Mouse (Mus musculus): ENCODE results near the gene Micu1.

The Micu1 gene

DNA sequence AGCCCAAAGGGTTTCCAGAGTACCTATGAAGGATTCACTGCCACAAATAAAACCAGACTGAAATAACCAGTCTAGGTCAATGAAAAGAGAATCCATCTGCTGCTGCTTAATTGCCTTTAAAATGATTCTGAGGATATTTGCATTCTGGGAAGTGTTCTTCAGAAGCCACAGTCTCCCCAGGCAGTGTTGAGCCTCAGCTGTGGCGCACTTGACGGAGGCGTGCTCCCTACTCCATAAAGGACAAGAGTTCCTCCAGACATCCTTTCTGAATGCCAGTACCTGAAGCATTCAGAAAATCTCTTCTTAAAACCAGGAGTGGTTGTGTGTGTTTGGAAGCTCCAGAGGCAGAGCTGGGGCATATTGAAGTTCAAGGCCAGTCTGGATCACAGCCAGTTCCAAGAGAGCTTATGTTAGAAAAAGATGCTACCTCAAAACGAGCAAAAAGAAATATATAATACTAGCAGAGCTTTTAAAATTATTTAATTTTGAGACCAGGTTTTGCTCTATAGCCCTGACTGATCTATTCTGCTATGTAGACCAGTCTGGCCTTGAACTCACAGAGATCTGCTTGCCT lies 75.9 kb downstream of the Micu1 start:
- DNase-seq (ENCODE audit: low spot score), result no peak

DNA sequence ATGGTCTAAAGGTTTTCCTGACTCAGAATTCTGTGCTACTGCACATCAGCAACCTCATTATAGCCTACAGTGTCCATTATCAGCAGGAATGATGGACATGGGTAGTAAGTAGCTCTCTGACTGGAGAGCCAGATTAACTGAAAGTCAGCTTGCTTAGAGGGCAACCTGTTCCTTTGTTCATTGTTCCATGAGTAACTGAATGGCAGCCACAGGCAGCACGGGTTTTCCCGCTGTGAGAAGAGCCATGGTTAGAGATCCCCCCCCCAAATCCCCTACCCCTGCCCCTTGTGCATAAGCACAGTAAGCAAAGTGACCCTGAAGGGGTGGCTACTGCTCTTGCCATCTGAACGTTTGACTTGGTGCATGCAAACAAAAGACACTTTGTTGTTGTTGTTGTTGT lies 78.4 kb downstream of the Micu1 start:
- DNase-seq (ENCODE audit: low spot score), result no peak

DNA sequence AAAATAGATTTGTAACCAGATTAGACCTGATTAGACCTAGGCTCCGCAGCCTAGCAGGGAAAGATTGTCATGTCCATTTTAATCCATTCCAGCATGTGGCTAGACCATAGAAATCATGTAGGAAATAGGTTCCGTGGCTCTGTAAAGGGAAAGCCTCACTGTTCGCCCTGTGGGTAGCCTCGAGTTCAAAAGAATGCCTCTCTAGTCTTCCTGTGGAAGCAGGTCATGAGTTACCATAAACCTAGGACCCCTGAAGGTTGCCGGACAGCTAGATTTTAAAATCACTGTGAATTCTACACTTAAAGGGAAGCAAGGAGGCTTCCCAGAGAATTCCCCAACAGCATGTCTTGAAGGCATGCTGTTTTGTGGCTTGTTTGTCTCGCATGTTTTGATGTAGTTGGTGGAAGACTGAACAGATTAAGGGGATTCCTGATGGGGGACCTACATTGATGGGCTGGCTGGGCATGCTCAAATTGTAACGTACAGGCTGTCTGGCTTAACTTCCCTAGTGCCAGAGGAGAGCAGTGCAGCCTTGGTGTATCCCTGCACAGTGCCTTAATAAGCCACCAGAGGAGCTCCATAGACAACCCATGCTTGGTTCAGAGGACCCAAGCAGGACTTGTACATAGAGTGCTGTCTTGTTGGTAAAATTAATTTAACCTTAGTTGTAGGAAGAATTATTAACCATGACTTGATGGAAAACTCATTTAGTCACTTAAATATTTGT lies 79.1 kb downstream of the Micu1 start:
- no peak for DNase-seq (ENCODE audit: low spot score)

DNA sequence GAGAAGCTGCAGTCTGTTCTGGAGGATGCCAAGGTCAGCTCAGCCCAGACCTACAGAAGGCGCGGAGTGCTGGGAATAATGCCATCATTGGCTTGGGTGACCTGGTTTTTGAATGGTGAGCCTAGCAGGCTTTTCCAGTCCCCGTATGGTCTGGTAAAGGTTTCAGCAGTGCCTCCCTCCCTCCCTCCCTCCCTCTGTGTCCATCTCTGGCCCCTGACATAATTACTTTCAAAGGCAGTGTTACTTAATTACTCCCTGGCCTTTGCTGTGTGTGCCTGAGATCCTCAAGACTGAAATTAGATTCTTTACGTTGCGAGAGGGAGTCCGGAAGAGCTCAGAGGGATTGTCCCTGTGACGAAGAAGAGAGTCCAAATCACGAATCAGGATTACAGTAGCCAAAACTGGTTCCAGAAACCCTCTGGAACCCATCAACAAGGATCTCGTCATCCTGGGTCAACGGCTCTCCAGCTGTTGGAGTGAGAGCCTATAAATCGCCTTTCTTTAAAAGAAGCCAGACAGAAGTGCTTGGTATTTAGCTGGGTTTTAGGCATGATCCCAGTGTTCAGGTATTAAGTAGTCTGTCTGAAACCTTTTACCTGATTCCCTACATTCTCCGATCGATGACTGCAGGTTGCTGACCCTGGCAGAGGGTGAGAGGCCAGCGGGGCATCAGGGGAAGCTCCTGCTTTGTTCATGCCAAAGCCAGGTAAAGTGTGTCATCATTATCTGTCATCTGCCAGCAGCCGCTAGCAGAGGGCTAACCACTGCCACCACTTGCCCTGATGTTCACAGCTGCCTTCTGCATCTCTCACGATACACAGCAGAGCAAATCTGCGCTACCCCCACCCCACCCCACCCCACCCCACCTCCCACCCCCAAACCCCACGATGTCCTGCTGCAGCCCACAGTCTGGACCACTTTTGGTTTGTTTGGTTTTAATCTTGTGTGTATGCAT lies 82.7 kb downstream of the Micu1 start:
- DNase-seq (ENCODE audit: low spot score), result no peak

DNA sequence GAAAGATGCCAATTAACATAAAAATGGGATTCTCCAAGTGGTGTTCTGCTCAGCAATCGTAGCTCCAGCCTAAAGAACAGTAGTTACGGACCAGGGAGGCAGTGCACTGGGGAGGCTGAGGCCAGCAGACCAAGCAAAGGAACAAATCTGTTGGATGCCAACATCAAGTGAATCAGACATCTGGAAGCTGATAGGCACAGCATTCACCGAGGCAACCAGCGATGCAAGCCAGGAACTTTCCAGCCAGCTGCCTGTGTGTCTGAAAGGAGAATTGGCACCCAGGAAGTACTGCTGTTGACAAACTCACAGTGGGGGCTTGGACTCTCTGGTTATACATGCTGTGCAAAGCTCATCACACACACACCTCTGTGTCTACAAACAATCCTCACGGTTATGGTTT lies 84.0 kb downstream of the Micu1 start:
- DNase-seq (ENCODE audit: low spot score), result no peak

DNA sequence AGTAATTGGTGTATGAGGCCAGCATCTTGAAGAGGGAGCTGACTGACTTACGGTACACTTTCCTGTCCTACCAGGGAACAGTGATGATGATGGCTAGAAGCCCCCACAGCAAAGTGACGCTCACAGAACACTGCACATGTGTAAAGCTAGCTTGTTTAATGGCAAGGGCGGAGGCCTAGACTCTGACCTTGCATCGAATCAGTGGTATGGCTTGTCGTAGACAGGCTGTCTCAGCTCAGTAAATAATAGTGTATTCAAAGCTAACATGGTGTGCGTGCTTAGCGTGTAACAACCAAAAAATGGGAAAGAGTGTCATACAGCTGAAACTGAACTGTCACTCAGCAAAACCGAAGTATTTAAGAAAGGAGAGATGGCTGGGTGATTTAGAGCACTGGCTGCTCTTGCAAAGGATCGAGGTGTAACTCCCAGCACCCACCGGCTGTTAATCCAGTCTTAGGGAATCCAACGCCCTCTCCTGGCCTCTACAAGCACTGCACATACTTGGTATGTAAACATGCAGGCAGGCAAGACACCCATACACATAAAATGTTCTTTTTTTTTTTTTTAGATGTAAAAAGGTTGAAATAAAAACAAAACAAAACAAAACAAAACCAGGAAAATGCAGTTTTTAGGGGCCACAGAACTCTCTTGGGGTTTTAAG lies 85.0 kb downstream of the Micu1 start:
- DNase-seq (ENCODE audit: low spot score), result no peak

DNA sequence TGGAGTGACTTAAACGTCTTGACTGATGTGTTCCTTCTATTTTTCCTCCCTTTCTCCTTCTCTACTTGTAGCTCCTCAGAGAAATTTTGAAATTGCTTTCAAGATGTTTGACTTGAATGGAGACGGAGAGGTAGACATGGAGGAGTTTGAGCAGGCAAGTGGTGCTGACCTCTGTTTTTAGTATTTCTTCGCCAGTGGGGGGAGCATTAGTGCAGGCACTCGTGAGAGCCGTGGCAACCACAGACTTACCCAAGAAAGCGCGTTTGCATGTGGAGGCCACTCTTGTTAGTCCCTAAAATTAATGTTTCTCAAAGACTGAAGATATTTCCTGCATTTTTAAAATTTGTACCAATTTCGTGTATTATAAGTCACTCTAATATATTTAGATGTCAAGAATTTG lies 85.6 kb downstream of the Micu1 start:
- DNase-seq (ENCODE audit: low spot score), result no peak

DNA sequence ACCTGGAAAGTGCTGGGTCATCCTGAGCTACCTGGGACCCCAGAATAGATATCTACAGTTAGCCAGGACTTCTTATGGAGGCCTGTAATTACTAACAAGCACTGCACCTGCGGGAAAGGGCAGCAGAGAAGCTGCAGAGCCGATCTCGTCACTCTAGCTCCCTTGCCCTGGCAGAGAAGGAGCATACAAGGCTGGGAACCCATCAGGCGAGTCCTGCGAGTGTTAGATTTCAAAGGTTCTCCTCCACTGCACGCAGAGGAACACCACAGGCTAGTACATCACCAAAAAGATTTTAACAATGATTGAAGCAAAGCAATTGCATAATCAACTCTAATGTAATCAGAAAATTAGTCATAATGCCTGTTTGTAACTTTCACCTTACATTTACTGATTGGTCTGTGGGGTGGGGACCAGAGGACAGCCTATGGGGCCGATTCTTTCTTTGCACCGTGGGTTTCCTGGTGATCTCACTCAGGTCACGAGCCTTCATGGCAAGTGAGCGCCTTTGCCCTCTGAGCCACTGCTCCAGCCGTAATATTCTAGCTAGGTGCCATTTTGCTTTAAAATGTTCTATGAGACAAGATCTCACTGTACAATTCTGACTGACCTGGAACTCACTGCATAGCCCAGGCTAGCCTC lies 88.1 kb downstream of the Micu1 start:
- DNase-seq (ENCODE audit: low spot score), result no peak

DNA sequence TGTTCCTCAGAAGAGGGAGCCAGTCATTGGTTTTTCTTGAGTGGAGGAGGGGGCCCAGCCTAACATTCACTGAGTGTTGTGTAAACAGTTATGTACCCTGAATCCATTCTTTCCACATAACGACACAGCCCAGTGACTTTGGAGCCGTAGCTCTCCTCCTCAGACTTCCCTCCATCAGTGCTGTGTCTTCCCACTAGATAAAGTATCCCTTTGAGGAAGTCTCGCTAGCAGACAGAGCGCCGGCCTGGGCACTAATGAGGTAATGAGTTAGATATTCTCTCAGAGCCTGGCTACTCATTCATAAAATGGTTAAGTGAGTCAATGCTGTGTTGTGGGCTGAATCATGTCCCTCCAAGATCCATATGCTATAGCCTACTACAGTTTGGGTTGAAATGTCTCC lies 89.6 kb downstream of the Micu1 start:
- DNase-seq (ENCODE audit: low spot score), result no peak

DNA sequence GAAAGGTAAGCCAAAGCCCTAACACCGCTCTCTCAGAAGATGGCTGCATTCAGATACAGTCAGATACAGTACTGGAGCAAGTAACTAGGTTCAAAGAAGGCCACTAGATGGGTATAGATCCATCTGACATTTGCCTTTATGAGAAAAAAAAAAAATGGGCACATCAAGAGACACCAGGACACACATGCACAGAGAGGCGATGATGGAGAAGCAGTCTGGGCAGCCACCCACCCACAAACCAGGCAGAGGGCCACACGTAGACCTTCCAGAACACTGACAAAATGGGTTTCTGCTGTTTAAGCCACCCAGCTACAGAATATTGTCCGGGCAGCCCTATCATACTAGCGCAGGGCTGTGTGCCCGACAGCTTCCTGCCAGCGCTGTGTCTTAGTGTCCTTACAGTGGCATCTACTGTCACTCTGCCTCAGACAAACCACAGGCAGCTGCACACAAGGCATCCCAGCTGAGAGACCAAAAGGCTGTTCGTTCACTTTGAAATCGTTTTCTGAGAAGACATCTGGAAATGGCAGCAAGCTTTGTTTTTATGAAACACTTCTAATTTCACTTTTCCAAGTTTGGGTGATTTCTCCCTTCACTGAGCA lies 90.4 kb downstream of the Micu1 start:
- no peak for DNase-seq (ENCODE audit: low spot score)

DNA sequence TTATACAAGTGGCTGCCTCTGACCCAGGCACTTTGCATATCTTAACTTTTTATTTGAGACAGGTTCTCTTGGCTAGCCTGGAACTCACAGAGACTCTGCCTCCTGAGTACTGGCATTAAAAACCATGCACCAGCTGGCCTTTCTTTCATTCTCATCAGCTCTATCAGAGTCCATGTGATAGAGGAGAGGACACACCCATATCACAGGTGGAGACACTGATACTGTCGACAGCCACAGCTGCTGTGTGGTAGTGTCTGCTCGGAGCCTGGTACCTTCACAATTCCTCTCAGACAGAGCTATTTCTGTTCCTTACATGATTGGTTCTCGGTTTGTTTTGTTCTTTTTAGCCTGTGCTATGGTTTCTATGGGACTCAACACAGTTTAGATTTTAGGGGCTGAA lies 91.2 kb downstream of the Micu1 start:
- no peak for DNase-seq (ENCODE audit: low spot score)

DNA sequence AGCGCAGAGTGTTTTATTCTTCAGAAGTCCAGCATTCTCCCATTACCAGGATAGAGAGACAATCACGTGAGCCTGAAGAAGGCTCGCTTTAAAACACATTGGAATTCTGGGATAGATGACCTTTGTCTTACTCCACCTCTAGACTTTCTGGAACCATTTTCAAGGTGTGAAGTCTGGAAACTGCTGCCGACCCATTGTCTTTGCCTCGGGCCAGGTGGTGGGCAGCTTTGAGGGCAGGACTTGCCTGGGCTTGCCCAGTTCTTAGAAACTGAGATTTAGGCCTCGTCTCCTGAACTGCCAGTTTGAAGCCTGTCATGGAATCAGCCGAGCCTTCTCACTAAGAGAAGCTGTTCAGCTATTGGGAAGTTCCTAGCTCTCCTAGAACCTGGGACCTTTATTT lies 92.8 kb downstream of the Micu1 start:
- no peak for DNase-seq (ENCODE audit: low spot score)

DNA sequence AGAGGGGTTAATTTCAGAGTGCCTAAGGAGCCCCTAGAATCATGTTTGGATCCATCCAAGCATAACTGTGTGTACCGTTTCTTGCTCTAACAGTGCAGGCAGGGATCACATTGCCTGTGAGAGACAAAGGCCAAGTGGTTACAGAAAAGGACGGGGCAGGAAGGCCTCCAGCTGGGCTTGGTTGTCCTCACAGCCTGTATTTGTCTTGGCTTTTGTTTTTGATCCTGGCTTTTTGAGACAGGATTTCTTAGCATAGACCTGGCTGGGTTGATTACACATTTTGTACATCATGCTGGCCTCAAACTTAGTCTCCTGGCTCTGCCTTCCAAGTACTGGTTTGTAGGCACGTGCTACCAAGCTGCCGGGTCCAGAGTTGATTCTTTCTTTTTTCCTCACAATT lies 93.6 kb downstream of the Micu1 start:
- DNase-seq (ENCODE audit: low spot score), result no peak

DNA sequence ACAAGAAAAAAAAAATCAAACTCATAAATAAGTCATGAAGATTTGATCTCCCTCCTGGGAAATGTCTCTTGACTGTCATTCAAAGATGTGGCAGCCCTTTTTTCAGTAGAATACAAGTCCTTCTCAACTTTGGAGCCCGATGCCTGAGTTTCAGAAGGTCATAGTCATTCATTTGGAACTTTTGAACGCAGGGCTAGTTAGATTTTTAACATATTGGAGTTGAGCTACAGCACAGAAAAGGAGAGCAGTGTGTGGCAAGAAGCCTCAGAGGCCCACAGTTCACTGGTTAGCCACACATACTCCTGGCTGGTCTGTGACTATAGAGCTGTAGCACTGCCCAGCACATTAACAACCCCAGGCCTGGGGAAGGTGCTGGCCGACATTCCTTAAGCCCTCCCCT lies 96.1 kb downstream of the Micu1 start:
- no peak for DNase-seq (ENCODE audit: low spot score)

DNA sequence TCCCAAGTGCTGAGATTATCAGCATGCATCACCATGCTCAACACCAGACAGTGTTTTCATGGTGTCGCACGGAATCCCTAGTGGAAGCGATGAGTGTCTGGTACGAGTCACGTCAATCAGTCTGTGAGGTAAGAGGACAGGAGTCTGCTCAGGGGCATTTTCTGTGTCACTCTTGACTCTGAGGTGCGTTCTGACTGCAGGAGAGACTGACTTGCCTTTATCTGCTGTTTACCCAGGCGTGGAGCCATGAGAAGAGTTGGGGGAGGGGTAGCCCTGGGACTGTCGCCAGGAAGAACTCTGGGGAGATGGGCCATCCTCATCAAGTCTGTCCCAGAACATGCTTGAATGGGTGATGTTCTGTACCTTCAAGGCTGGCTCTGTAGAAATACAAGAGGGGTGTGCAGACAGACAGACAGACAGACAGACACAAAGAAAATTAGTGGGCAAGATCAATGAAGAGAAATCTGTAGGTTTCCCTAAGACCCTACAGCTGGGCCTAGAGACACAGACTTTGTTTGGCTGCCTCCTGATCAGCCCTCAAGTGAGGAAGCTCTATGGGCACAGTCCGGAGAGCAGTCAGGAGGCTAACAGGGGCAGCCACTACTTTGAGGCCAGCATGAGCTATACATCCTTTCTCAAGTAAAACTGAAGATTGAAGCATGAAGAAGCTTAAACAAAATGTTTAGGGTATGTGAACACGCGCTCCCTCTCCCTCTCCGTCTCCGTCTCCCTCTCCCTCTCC lies 97.2 kb downstream of the Micu1 start:
- DNase-seq (ENCODE audit: low spot score), result no peak

DNA sequence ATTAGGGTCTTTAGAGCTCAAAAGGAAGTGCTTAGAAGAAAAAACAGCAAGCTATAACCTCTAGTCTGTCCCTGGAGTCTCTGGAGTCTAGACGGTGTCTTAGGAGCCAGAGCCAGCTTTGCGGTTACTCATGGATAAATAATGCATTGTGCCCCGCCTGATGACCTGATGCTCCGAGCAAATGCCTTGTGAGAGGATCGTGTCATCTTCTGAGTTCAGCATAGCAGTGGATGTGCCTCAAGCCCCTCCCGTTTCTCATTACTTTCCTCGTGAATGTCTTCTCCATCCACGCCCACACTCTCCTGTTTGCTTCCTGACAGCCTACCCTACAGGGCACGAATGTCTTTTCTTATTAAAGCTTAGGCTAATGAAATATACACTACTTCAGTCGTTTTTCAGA lies 97.9 kb downstream of the Micu1 start:
- DNase-seq (ENCODE audit: low spot score), result no peak

DNA sequence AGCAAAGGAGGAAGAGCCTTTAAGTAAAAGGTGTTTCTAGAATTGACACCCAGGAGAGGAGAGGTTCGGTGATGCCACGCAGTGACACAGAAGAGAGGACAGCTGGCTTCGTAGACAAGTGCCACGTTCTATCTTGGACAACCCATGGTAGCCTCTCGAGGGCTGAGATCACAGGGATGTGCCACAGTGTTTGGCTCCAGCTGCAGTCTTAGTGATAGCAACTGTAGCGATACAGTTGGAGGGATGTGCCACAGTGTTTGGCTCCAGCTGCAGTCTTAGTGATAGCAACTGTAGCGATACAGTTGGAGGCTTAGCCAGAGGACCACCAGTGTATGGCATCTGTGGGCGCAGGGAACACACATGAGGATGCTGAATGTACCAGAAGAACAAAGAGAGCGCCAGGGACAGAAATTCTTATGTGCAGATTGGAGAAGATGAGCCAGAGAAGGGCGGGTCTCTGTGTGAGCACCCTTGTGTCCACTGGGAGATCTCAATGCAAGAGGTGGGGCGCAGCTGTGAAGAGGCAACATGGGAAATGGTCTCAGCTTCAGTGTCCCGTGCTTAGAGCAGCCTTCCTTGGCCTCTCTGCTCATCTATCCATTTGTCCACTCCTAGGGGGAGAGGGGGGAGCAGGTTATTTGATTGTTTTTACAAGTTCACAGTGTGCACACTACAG lies 98.7 kb downstream of the Micu1 start:
- DNase-seq (ENCODE audit: low spot score), result no peak

DNA sequence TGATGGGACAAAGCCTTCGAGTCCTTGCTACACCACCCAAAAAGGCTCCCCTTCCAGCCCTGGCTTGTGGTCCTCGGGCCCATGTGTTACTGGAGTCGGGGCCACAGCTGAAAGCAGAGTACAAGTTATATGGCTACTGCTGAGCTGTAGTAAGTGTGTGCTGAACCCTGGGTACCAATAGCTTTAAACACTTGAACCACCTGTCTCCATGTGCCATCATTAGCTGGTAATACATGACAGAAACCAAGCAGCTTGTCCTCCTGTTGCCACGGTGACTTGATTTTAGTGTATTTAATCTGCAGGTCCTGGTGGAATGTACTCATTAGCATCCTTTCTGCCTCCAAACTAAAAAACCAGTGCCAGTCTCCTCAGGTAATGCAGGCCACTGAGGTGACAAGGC lies 106.4 kb downstream of the Micu1 start:
- no peak for DNase-seq (ENCODE audit: low spot score)

DNA sequence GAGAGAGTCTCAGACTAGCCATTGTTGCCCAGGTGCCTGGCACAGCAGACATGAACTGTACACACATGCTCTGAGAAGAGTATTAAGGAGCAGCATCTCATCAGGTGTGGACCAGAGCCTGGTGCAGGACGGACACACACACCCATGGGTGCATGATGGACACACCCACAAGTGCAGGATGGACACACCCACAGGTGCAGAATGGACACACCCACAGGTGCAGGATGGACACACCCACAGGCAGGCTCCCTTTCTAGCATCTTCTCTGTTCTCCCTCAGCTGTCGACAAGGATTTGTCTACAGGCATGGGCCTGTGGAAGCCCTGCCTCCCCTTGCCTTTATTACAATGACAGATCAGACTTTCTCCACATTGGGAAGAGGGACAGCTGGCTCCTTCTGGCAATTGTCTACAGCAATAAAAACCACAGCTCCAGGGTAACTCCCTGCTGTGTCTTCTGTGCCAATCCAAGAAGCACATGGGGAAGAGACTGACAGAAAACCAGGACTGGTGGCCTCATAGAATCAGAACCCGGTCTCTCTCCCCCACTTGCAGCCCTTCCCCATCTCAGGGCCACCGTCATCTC lies 107.8 kb downstream of the Micu1 start:
- no peak for DNase-seq (ENCODE audit: low spot score)

DNA sequence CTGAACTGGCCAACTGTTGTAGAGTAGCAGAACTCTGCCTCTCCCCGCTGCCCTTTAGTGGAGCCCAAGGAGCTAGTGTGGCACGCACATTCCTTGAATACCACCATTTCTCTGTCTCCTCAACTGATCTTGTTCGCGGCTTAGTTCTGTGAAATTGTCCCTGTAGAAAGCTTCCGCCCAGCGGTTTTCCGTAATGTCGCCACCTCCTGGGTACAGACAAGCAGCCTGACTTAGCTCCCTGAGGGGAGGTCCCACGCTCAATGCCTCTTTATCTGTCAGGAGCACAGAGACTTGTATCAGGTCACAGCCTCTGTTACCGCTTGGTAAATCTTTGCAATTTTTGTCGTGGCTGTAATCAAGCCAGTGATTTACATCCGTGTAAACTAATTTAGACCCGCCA lies 110.7 kb downstream of the Micu1 start:
- no peak for DNase-seq (ENCODE audit: low spot score)

All from urinary bladder, postnatal 10 days (tissue).